Mouse (Mus musculus): ENCODE results near the gene Celf1.
A peak's percentile ranks its signal among the peaks of the same experiment; 100 is the strongest.
"Not testable (repeated sequence)": the region's sequence is repeated elsewhere in the genome, so short reads cannot be mapped to it uniquely, and the experiment has no call there.

The Celf1 gene

DNA sequence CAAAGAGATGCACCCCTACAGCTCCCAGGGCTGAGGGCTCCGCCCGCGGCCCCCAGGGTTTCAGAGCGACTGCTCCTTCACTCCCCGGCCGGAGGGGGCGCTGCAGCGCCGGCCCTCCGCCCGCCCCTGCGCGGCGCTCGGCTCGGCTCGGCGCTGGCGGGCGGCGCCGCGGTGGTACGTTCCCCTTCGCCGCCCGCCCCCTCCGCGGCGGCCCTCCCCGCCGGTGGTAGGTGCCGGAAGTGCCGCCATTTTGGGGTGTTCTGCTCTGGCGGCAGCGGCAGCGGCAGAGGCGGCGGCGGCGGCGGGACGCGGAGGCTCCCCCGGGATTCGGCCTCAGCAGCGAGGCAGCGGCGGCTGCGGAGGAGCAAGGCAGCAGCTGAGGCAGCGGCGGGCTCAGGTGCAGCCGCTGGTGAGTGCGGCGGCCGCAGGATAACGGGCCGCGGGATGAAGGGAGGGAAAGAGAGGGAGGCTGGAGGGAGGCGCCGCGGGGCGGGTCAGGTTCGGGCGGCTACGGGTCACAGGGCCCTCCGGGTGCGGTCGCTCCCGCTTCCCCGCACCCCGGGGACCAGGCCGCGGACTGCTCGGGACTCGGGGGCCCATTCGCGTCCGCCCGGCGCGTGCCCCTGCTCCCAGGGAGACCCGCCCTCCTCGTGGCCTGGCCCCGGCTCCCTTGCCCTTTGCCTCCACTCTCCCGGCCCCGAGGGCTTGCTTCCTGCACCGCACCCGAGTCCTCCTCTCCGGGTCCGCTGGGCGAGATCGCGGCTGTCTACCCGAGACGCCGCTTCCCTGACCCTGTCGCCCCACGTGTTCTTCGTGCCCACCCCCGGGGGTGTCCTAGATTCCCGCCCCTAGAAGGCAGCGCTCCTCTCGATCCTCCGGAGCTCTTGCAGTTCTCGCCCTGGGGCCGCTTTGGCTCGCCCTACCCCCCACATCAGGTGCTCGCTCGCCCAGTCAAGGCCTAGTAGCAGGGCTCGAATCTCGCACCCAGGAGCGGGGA, at the start of gene Celf1:
TSS of gene Celf1 (plus strand) at position 150 of the 997 bp plus-strand sequence.
- no peak for DNase-seq (ENCODE audit: extremely low read depth, low read depth)

GRCm38 (mm10) chr2:90893673-90894298, 46.4 kb upstream of the Celf1 start:
- DNase-seq (ENCODE audit: extremely low read depth, low read depth), result no peak

DNA sequence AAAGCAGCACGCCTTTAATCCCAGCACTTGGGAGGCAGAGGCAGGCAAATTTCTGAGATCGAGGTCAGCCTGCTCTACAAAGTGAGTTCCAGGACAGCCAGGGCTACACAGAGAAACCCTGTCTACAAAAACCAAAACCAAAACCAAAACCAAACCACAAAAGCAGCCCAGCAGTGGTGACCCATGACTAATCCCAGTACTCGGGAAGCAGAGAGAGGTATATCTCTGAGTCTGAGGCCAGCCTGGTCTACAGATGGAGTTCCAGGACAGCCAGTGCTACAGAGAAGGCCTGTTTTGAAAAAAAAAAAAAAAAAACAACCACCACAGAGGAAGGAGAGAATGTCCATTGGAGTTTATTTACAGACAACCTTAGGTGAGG, 45.9 kb upstream of the Celf1 start:
- not testable (repeated sequence) for DNase-seq (ENCODE audit: extremely low read depth, low read depth)

DNA sequence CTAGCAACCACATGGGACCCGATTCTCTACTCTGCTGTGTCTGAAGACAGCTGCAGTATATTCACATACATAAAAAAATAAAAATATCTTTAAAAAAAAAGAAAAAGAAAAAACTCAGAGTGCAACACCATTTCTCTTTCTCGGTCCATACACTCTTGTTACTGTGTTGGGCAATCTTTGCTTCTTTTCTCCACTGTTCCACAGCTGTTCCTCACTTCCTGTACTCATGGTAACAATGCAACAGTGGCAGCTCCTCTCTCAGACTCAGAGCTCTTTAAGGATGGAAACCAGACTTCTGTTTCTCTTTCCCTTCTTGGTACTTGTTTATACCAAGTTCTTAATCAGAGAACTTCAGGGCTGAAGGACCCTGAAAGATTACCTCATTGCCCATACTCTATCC, 36.8 kb upstream of the Celf1 start:
- DNase-seq (ENCODE audit: extremely low read depth, low read depth), result no peak

GRCm38 (mm10) chr2:90904076-90904855, 35.9 kb upstream of the Celf1 start, which contains the start of the genes Kbtbd4 and Ndufs3:
Kbtbd4 (plus strand) TSS chr2:90904740.
Ndufs3 (minus strand) TSS chr2:90904827.
- peak; percentile 80 for DNase-seq (ENCODE audit: extremely low read depth, low read depth)

DNA sequence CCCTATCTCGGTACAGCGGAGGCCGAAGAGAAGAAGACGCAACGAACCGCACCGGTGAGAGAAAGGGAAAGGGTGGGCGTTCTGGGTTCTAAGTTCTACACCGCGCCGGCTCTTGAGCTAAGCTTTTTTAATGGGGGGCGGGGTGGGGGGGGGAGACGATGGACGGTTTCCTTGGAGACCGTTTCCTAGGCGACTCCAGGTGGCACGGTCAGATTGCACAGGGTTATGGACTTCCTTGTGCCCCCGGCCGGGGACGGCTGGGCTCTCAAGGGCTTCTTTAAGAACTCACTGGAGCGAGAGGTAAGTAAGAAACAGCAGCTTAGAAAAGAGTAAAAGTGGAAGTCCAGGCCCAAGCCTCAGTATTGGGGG, 35.3 kb upstream of the Celf1 start:
- no peak for DNase-seq (ENCODE audit: extremely low read depth, low read depth)

DNA sequence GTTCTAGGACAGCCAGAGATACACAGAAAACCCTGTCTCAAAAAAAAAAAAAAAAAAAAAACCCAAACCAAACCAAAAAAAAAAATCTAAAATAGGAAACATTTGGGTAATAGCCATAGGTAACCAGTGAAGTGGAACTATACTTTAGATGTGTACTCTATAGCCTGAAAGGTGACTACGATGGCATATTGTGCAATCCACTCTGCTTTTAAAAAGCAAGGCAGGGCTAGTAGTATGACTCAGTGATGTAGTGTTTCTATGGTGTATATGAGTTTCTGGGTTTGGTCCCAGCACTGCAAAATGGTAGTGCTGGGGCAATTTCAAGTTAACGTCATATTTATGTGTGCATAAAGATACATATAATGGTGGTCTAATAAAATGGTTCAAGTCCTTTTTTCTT, 33.5 kb upstream of the Celf1 start:
- DNase-seq (ENCODE audit: extremely low read depth, low read depth), result no peak

GRCm38 (mm10) chr2:90910861-90911260, 29.3 kb upstream of the Celf1 start:
- DNase-seq (ENCODE audit: extremely low read depth, low read depth), result no peak

GRCm38 (mm10) chr2:90911668-90912067, 28.5 kb upstream of the Celf1 start:
- DNase-seq (ENCODE audit: extremely low read depth, low read depth), result no peak

DNA sequence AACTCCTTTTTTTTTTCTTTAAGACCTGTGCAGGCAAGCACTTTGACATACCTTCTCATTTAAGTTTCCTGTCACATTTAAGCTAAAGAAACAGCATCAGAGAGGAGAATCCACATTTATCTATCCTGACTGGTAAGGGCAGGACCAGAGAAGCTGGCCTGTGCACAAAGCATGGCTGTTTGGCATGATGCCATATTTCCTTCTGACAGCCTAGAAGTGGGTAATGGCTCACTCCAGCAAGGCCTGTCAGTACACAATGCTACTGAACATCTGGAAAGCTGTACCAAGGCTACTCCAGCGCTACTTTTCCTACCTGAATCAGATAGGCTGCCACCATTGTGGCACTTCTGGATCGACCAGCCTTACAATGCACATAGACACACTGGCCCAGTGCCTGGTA, 26.5 kb upstream of the Celf1 start:
- DNase-seq (ENCODE audit: extremely low read depth, low read depth), result no peak

DNA sequence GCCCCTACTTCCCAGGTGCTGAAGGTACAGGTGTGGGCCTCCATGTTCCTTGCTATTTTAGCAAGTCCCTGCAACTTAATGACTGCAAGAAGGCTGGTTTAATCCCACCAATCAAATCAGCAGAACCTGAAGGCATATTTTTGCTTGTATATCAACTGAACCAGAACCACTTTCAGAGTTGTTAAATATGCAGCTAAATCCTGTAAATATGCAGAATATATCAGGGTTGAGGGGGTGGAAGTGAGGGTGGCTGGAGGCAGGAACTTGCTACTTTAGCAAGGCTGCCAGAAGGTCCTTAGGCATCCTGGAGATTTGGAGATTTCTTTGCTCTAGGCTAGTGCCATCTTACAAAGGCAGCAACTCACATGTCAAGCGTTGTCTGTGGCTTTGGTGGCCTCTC, 24.7 kb upstream of the Celf1 start:
- no peak for DNase-seq (ENCODE audit: extremely low read depth, low read depth)

DNA sequence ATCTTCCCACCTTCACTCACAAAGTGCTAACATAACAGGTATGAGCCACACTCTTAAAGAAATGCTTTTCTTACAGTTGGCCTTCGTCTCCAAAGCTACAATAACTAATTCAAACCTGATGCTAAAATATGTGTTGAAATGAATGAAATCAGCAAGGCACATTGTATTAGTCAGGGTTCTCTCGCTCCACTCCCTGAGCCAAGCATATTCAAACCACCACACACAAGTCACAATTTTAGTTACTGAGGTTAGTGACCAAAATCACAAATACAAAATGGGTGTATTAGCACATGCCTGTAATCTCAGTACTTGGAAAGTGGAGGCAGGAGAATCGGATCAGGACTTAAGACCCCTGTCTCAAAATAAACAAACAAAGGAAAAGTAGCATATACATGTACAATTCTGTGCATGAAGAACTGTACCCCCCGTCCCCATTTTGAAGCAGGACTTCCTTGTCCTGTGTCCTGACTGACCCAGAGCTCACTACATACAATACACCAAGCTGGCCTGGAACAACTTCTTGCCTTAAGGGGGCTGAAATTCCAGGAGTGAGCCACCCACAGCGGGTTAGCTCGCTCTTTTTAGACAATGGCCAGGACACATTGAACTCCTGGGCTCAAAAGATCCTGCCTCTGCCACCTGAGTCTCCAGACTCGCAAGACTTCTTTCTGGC, 23.5 kb upstream of the Celf1 start:
- no peak for DNase-seq (ENCODE audit: extremely low read depth, low read depth)

- DNase-seq (ENCODE audit: extremely low read depth, low read depth), result no peak
Observed at GRCm38 (mm10) chr2:90917233-90917998, 22.8 kb upstream of the Celf1 start.

DNA sequence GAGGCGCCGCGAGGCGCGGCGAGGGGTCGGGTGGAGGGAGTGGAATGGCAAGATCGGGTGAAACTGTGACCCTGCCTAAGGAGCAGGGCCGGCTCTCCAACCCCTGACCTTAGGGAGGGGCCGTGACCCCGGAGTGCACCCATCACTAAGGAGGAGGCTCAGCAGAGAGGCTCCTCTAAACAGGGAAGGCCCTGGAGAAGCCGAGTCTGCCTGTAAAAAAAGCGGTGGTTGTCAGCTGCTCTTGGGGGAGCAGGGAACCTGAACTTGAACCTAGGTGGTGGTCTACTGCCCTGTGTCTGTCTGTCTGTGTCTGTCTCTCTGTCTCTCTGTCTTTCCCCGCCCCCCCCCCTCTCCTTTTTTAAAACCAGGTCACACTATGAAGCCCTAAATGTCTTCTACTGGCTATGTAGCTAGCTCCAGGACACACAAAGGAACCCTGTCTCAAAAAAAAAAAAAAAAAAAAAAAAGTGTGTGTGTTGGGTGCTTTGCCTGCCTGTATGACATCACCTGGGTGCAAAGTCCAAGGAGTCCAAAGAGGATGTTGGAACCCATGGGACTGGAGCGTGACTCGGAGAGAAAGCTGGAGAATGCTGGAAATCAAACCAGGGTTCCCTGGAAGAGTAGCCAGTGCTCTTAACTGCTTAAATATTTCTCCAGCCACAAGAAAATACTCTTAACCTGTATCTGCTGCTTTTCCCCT, 22.0 kb upstream of the Celf1 start:
- no peak for DNase-seq (ENCODE audit: extremely low read depth, low read depth)

DNA sequence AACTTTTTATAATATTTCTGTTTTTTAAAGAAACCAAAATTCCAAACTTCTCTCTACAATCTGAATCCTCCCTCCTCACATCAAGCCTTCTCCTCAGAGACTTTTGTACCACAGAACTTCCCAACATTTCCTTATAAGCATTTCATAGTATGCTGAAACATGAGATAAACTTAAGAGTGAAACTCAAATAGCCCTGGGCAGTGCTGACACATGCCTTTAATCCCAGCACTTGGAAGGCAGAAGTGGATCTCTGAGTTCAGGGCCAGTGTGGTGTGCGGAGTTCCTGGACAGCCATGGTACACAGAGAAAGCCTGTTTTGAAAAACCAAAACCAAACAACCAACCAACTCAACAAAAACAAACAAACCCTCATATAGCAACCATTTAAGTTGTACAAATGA, 19.0 kb upstream of the Celf1 start:
- no peak for DNase-seq (ENCODE audit: extremely low read depth, low read depth)

DNA sequence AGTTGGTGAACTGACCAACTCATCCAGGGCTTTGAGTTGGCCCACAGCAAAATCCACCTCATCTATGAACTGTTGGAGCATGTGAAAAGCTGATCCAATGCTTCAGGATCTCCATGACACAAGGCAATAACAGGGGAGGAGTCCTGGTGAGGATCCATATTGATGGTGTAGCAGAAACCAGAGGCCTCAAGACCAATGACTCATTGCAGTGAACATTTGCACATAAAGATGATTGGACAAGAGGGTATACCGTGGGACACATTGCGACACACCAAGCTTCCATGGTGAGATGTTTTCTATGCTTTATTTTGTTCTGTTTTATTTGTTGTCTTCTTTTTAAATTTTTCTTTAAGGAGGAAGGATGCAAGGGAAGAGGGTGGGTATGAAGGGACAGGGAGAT, 17.5 kb upstream of the Celf1 start:
- DNase-seq (ENCODE audit: extremely low read depth, low read depth), result no peak

- no peak for DNase-seq (ENCODE audit: extremely low read depth, low read depth)
Observed at GRCm38 (mm10) chr2:90928566-90928965, 11.6 kb upstream of the Celf1 start.

DNA sequence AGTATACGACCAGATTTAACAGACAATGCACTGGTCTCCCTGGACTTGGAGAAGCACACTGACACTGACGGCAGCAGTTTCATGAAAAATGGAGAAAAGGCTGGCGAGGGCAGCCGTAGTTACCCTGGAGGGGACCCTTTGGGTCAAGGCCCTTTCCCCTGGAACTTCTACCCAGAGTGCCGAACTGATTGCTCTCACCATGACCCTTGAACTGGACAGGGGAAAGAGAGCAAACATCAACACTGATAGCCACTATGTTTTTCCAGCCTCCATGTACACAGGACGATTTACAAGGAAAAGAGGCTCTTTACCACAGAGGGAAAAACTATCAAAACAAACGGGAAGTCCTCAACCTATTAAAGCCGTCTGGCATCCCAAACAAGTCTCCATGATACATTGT, 8.4 kb upstream of the Celf1 start:
- no peak for DNase-seq (ENCODE audit: extremely low read depth, low read depth)

DNA sequence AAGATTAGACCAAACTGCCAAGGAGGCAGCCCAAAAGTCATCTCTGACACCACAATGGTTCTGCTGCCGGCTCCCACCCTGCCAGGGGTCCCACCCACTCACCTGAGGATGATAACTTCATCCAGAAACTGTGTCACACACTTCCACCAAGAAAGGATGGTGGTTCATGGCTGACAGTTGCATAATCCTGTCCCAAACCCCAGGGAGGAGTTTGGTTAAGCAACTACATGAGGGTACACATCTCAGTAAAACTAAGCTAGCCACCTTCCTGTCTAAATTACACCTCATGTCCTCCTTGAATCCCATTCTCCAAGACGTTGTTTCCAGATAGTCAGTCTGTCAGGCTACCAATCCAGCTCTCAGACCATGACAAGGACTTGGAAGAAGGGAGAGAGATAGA, 7.9 kb upstream of the Celf1 start:
- DNase-seq (ENCODE audit: extremely low read depth, low read depth), result no peak

- no peak for DNase-seq (ENCODE audit: extremely low read depth, low read depth)
Observed at GRCm38 (mm10) chr2:90938362-90938761, 1.8 kb upstream of the Celf1 start.

Data from MEL-GATA-1-ER (cell line).